Mouse (Mus musculus): ENCODE measurements around the gene Lyz1. TPM values are rescaled to one million over a fixed set of nuclear protein-coding genes. Genes with fewer than 3 reads are reported as not detected.
"Not testable (repeated sequence)": the region's sequence is repeated elsewhere in the genome, so short reads cannot be mapped to it uniquely, and the experiment has no call there.

Gene Lyz1
- polyA plus RNA-seq, 1 experiment from 2014 or later: not detected

DNA sequence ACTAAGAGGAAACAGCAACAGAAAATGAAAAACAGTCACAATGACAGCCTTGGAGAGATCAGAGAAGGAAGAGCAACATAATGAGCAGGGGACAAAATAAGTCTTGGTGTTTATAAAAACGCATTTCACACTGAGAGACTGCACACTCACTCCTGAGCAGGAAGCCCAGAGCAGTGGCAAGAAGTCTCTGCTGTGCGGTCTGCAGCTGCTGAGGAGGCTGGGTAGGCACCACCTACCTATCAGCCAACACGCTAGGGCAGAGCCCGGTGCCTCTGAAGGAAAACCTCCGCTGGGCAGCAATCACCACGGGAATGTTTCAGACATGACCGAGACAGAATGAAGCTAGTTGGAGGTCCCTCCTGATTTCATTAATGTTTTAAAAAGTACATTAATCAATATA, 7.1 kb downstream of the Lyz1 start:
- not testable (repeated sequence) for H3K9me3 ChIP-seq (replicated peaks); H3K9ac ChIP-seq; H3K27ac ChIP-seq; H3K4me3 ChIP-seq; H3K4me2 ChIP-seq; H3K4me1 ChIP-seq; H3K36me3 ChIP-seq (ENCODE audit: poor library complexity, severe bottlenecking); ATAC-seq; H3K27me3 ChIP-seq
- WGBS: 92% methylated on average over 4 of the region's 7 CpGs

DNA sequence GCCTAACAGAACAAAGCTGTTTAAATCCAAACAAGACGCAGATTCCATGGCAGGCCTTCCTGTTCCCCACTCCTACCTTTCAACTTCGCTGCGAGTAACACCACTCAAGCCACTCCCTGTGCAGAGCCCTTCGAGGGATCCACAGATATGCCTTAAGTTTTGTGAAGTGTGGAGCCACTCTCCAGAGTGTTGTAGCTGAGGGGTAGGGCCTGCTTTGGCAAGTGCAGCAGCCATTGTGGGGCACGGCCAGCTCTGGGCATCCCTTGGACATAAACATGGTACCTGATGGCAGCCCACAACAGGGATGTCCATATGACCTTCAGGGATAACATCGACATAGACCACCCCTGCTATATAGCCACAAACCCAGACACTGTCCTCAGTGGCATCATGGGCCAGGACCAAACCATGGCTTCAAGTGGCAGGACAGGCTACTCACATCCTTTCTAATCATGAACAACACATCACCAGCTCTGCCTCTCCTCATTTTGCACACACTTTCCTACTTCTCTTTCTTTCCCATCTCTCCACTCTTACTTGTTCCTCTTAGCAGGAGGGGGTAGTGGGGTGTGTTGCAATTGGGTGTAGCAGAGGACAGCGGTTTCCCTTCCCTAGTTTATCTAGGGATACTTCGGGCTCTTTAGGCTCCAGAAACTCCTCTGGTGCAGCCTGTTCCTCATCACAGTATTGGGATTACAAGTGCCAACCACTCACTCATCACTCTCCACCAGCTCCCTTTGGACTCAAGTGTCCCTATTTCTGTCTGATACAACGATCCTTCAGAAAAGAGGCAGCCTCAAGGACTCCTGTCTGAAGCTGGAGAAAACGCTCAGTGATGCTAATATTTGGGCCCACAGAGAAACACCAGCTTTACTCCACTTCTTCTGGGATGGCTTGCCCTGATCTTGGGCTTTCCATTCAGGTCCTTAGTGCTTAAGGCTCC, 7.8 kb downstream of the Lyz1 start:
- no peaks in the 10 kb centered on the region for H3K9me3 ChIP-seq (replicated peaks)
- 86% methylated on average over 10 of the region's 10 CpGs for WGBS
- no peaks in the 10 kb centered on the region for H3K27me3 ChIP-seq
- no peak for ATAC-seq
- H3K4me1 ChIP-seq: no peaks in the 10 kb centered on the region
- no peak overlapping the region for H3K27ac ChIP-seq
- no peaks in the 10 kb centered on the region for H3K36me3 ChIP-seq (ENCODE audit: poor library complexity, severe bottlenecking)
- no peak overlapping the region for H3K9ac ChIP-seq
- H3K4me2 ChIP-seq: no peak overlapping the region
- no peak overlapping the region for H3K4me3 ChIP-seq

GRCm38 (mm10) chr10:117283871-117284577, 8.6 kb downstream of the Lyz1 start:
- no peak overlapping the region for H3K9ac ChIP-seq
- H3K9me3 ChIP-seq (replicated peaks): no peaks in the 10 kb centered on the region
- H3K27ac ChIP-seq: no peak overlapping the region
- no peaks in the 10 kb centered on the region for H3K36me3 ChIP-seq (ENCODE audit: poor library complexity, severe bottlenecking)
- no peak overlapping the region for H3K4me3 ChIP-seq
- no peak for ATAC-seq
- no peaks in the 10 kb centered on the region for H3K27me3 ChIP-seq
- H3K4me1 ChIP-seq: no peaks in the 10 kb centered on the region
- WGBS: 73% methylated on average over 7 of the region's 7 CpGs
- H3K4me2 ChIP-seq: no peak overlapping the region

DNA sequence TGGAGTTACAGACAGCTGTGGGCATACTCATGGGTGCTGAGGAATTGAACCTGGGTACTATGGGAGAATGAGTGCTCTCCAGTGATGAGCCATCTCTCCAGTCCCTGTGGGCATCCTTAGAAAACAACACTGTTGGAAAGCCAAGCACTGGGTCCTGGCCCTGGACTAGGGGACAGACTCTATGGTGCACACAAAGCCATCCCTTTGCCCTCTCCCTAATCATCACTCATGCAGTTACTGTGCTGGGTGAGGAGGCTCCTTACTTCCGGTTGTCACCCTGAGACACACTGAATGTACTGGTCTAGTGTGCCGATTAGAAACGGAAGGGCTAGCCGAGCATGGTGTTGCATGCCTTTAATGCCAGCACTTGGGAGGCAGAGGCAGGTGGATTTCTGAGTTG, 9.5 kb downstream of the Lyz1 start:
- not testable (repeated sequence) for H3K27ac ChIP-seq; H3K36me3 ChIP-seq (ENCODE audit: poor library complexity, severe bottlenecking); H3K9me3 ChIP-seq (replicated peaks); ATAC-seq; H3K4me1 ChIP-seq; H3K9ac ChIP-seq; H3K4me2 ChIP-seq; H3K27me3 ChIP-seq; H3K4me3 ChIP-seq
- 92% methylated on average over 4 of the region's 4 CpGs for WGBS

- Histone ChIP-seq H3K27me3 (no peaks in the 10 kb centered on the region), H3K36me3 (ENCODE audit: poor library complexity, severe bottlenecking) (no peaks in the 10 kb centered on the region), H3K4me3 (no peak overlapping the region), H3K4me1 (no peaks in the 10 kb centered on the region), H3K4me2 (no peak overlapping the region), H3K27ac (no peak overlapping the region), H3K9ac (no peak overlapping the region), H3K9me3 (replicated peaks) (no peaks in the 10 kb centered on the region)
- ATAC-seq: no peak
- WGBS: 91% methylated on average over 2 of the region's 2 CpGs
These were observed 10.1 kb downstream of the Lyz1 start for GRCm38 (mm10) chr10:117282551-117282950.

GRCm38 (mm10) chr10:117282049-117282448, 10.6 kb downstream of the Lyz1 start, which contains the start of gene Lyz2:
Gene Lyz2, minus strand, starts transcription at chr10:117282321.
- H3K9me3 ChIP-seq (replicated peaks): no peaks in the 10 kb centered on the region
- ATAC-seq: no peak
- H3K27ac ChIP-seq: no peak within 1 kb of the TSS
- WGBS: 62% methylated on average over 4 of the region's 4 CpGs
- H3K9ac ChIP-seq: no peak within 1 kb of the TSS
- no peaks in the 10 kb centered on the region for H3K27me3 ChIP-seq
- H3K4me2 ChIP-seq: no peak within 1 kb of the TSS
- H3K36me3 ChIP-seq (ENCODE audit: poor library complexity, severe bottlenecking): no peaks in the 10 kb centered on the region
- no peaks in the 10 kb centered on the region for H3K4me1 ChIP-seq
- no peak within 1 kb of the TSS for H3K4me3 ChIP-seq

- H3K4me1 ChIP-seq: no peaks in the 10 kb centered on the region
- H3K4me2 ChIP-seq: no peak overlapping the region
- 93% methylated on average over 7 of the region's 7 CpGs for WGBS
- no peak overlapping the region for H3K9ac ChIP-seq
- H3K36me3 ChIP-seq (ENCODE audit: poor library complexity, severe bottlenecking): no peaks in the 10 kb centered on the region
- H3K4me3 ChIP-seq: no peak overlapping the region
- ATAC-seq: no peak
- no peaks in the 10 kb centered on the region for H3K9me3 ChIP-seq (replicated peaks)
- no peaks in the 10 kb centered on the region for H3K27me3 ChIP-seq
- no peak overlapping the region for H3K27ac ChIP-seq
These were observed 11.2 kb downstream of the Lyz1 start for GRCm38 (mm10) chr10:117281381-117281920.

GRCm38 (mm10) chr10:117280000-117280399, 12.7 kb downstream of the Lyz1 start:
- H3K27me3 ChIP-seq: no peaks in the 10 kb centered on the region
- H3K4me2 ChIP-seq: no peak overlapping the region
- H3K4me3 ChIP-seq: no peak overlapping the region
- H3K36me3 ChIP-seq (ENCODE audit: poor library complexity, severe bottlenecking): no peaks in the 10 kb centered on the region
- H3K9ac ChIP-seq: no peak overlapping the region
- ATAC-seq: no peak
- H3K27ac ChIP-seq: no peak overlapping the region
- no peaks in the 10 kb centered on the region for H3K9me3 ChIP-seq (replicated peaks)
- no peaks in the 10 kb centered on the region for H3K4me1 ChIP-seq
- WGBS: 70% methylated on average over 1 of the region's 1 CpGs

GRCm38 (mm10) chr10:117278510-117278909, 14.2 kb downstream of the Lyz1 start:
- not testable (repeated sequence) for ATAC-seq; H3K27ac ChIP-seq; H3K9me3 ChIP-seq (replicated peaks); H3K27me3 ChIP-seq; H3K9ac ChIP-seq; H3K36me3 ChIP-seq (ENCODE audit: poor library complexity, severe bottlenecking); H3K4me2 ChIP-seq; H3K4me1 ChIP-seq; H3K4me3 ChIP-seq
- 49% methylated on average over 2 of the region's 2 CpGs for WGBS

DNA sequence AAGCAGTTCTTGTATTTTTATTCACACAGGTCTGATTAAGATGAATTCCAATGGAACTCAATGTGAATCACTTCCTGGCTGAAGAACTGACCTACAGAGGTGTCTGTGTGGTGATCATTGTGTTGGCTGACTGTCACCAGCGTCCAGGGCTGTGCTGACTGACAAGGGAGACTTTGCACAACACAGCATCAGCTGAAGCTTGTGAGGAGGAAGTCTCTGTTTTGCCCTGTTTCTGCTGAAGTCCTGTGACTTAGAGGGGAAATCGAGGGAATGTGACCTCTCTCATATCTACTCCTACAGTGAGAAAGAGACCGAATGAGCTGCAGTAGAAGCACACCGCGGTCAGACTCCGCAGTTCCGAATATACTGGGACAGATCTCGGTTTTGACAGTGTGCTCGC, 14.9 kb downstream of the Lyz1 start:
- not testable (repeated sequence) for H3K27me3 ChIP-seq; H3K9me3 ChIP-seq (replicated peaks); H3K27ac ChIP-seq; H3K9ac ChIP-seq; H3K36me3 ChIP-seq (ENCODE audit: poor library complexity, severe bottlenecking); ATAC-seq; H3K4me1 ChIP-seq; H3K4me3 ChIP-seq; H3K4me2 ChIP-seq
- WGBS: 84% methylated on average over 9 of the region's 9 CpGs

GRCm38 (mm10) chr10:117275681-117276369, 16.8 kb downstream of the Lyz1 start:
- Histone ChIP-seq H3K27ac (no peak overlapping the region), H3K9me3 (replicated peaks) (no peaks in the 10 kb centered on the region), H3K9ac (no peak overlapping the region), H3K4me1 (no peaks in the 10 kb centered on the region), H3K4me3 (no peak overlapping the region), H3K27me3 (no peaks in the 10 kb centered on the region), H3K4me2 (no peak overlapping the region), H3K36me3 (ENCODE audit: poor library complexity, severe bottlenecking) (no peaks in the 10 kb centered on the region)
- no peak for ATAC-seq
- WGBS: 83% methylated on average over 10 of the region's 10 CpGs

GRCm38 (mm10) chr10:117274645-117275044, 18.0 kb downstream of the Lyz1 start:
- not testable (repeated sequence) for H3K4me1 ChIP-seq; H3K4me2 ChIP-seq; ATAC-seq; H3K9me3 ChIP-seq (replicated peaks); H3K4me3 ChIP-seq; H3K9ac ChIP-seq; H3K36me3 ChIP-seq (ENCODE audit: poor library complexity, severe bottlenecking); H3K27me3 ChIP-seq; H3K27ac ChIP-seq
- 92% methylated on average over 4 of the region's 7 CpGs for WGBS

Measured in forebrain, embryonic 13.5 days (tissue).